Mouse (Mus musculus): ENCODE measurements around the gene Rhod. TPM values are rescaled to one million over a fixed set of nuclear protein-coding genes. Genes with fewer than 3 reads are reported as not detected.

Gene Rhod
- polyA plus RNA-seq (2014; fragmentation: Nextera tagmentation; extraction: Ambion mirVana): 10.3 and 14.3 TPM in 2 replicates

DNA sequence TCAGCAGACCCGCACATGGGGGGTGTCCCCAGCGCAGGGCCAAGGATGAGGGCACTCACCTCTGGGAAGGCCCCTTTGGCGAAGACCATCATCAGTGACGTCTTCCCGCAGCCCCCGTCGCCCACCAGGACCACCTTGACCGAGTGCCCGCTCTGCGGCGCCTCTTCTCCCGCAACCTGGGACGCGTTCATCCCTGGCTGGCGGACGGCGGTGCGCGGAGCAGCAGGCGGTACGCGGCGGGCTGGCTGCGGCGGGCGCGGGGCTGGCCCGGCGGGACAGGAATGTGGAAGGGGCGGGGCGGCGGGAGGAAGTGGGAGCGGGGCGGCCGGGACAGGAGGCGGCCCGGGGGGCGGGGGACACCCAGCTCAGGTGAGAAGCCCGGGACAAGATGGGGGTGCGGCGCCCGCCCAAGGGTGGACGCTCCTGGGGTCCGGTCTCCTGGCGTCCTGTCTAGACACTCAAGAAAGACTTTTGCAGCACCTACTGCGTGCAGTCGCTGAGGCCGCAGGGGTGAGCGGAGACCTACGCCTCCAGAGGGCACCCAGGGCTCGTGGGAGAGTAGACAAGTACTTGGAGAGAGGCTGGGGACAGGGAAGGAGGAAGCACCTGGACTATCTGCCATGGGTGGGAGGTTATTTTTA lies at the start of gene Rhod:
Gene Rhod (minus strand): TSS at position 272 of the 641 bp plus-strand sequence.
- H3K4me3 ChIP-seq (ENCODE audit: low read depth, low read length): peak within 1 kb of the TSS; percentile 61
- H3K9me3 ChIP-seq (ENCODE audit: control insufficient read depth, low read length): no peaks in the 10 kb centered on the region
- peak within 1 kb of the TSS; percentile 68 for H3K4me2 ChIP-seq
- ATAC-seq (replicated peaks; ENCODE audit: low FRiP score) (peak; percentile 26; the same call in 1 of the 2 replicates), DNase-seq (ENCODE audit: low spot score) (no peak)
- peaks cover 11% of the 10 kb centered on the region; the same call in 1 of the 2 replicates for H3K4me1 ChIP-seq (replicated peaks; ENCODE audit: control insufficient read depth, insufficient read depth, low read length)
- H3K27ac ChIP-seq (ENCODE audit: low read depth, low read length): 0 out of 2 replicates have a peak within 1 kb of the TSS, but pooled peaks have one; percentile 30
- peaks cover 29% of the 10 kb centered on the region for H3K27me3 ChIP-seq (replicated peaks; ENCODE audit: control insufficient read depth, insufficient read depth, low read length)
- WGBS: 2% methylated on average over 51 of the region's 51 CpGs
- H3K9ac ChIP-seq (ENCODE audit: low read depth, low read length): peak within 1 kb of the TSS; percentile 57; the same call in 1 of the 2 replicates
- H3K36me3 ChIP-seq (ENCODE audit: control insufficient read depth, insufficient read depth, low read length): no peaks in the 10 kb centered on the region

DNA sequence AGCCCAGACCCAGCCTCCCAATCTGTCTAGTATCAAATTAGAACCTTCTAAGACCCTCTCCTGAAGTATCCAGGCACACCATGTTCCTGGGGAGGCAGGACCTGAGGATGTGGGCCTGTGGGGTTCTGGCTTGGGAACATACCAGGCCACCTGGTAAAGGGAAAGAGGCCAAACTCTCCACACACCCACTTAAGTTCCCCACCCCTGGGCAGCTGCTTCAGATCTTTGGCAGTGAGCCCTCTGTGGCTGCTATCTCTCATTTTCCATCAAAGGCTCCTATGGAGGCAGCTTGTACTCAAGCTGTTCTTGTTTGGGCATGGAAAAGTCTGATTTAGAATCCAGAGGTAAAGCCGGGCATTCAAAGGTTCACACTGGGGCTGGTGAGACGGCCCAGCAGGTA lies 48.6 kb upstream of the Rhod start:
- no peaks in the 10 kb centered on the region for H3K4me1 ChIP-seq (replicated peaks; ENCODE audit: control insufficient read depth, insufficient read depth, low read length)
- no peak for DNase-seq (ENCODE audit: low spot score)
- ATAC-seq (replicated peaks; ENCODE audit: low FRiP score): no peak
- H3K4me2 ChIP-seq: no peak overlapping the region
- H3K9me3 ChIP-seq (ENCODE audit: control insufficient read depth, low read length): no peaks in the 10 kb centered on the region
- H3K4me3 ChIP-seq (ENCODE audit: low read depth, low read length): no peak overlapping the region
- 71% methylated on average over 2 of the region's 2 CpGs for WGBS
- H3K9ac ChIP-seq (ENCODE audit: low read depth, low read length): no peak overlapping the region
- H3K27ac ChIP-seq (ENCODE audit: low read depth, low read length): no peak overlapping the region
- no peaks in the 10 kb centered on the region for H3K36me3 ChIP-seq (ENCODE audit: control insufficient read depth, insufficient read depth, low read length)
- H3K27me3 ChIP-seq (replicated peaks; ENCODE audit: control insufficient read depth, insufficient read depth, low read length): no peaks in the 10 kb centered on the region

DNA sequence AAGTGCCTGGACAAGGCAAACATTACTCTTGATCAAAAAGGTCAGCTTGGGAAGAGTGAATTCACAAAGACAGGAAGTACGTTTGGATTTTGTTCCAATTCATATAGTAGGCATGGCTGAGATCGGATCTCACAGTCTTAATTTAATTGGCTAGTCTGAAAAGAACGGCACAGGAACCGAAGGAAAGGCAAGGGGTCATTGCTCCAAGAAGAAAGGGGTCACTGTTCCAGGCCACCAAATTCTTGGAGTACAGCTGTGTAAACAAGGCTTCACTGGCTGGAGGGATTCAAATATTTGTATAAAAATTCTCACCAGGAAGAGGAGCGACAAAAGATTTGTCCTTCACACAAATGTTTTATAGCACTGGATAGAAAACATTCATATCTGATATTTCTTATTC lies 45.8 kb upstream of the Rhod start:
- Histone ChIP-seq H3K4me3 (ENCODE audit: low read depth, low read length) (no peak overlapping the region), H3K9ac (ENCODE audit: low read depth, low read length) (no peak overlapping the region), H3K27me3 (replicated peaks; ENCODE audit: control insufficient read depth, insufficient read depth, low read length) (no peaks in the 10 kb centered on the region; the same call in none of the 2 replicates), H3K27ac (ENCODE audit: low read depth, low read length) (no peak overlapping the region), H3K4me2 (no peak overlapping the region), H3K9me3 (ENCODE audit: control insufficient read depth, low read length) (no peaks in the 10 kb centered on the region), H3K36me3 (ENCODE audit: control insufficient read depth, insufficient read depth, low read length) (no peaks in the 10 kb centered on the region), H3K4me1 (replicated peaks; ENCODE audit: control insufficient read depth, insufficient read depth, low read length) (no peaks in the 10 kb centered on the region)
- DNase-seq (ENCODE audit: low spot score) (no peak), ATAC-seq (replicated peaks; ENCODE audit: low FRiP score) (no peak)
- WGBS: 69% methylated on average over 5 of the region's 5 CpGs

- DNase-seq (ENCODE audit: low spot score) (no peak), ATAC-seq (replicated peaks; ENCODE audit: low FRiP score) (no peak)
- H3K27ac ChIP-seq (ENCODE audit: low read depth, low read length): no peak overlapping the region
- no peak overlapping the region for H3K9ac ChIP-seq (ENCODE audit: low read depth, low read length)
- H3K27me3 ChIP-seq (replicated peaks; ENCODE audit: control insufficient read depth, insufficient read depth, low read length): peaks cover 19% of the 10 kb centered on the region
- WGBS: 82% methylated on average over 3 of the region's 3 CpGs
- H3K9me3 ChIP-seq (ENCODE audit: control insufficient read depth, low read length): no peaks in the 10 kb centered on the region
- H3K4me2 ChIP-seq: no peak overlapping the region
- H3K4me3 ChIP-seq (ENCODE audit: low read depth, low read length): no peak overlapping the region
- H3K36me3 ChIP-seq (ENCODE audit: control insufficient read depth, insufficient read depth, low read length): no peaks in the 10 kb centered on the region
- 0 out of 2 replicates have a peak, but pooled peaks cover 2% of the 10 kb centered on the region for H3K4me1 ChIP-seq (replicated peaks; ENCODE audit: control insufficient read depth, insufficient read depth, low read length)
Observed at GRCm38 (mm10) chr19:4482111-4482859, 43.1 kb upstream of the Rhod start.

GRCm38 (mm10) chr19:4481326-4481725 lies 42.1 kb upstream of the Rhod start:
- H3K27ac ChIP-seq (ENCODE audit: low read depth, low read length): no peak overlapping the region
- H3K4me2 ChIP-seq: no peak overlapping the region
- no peak overlapping the region for H3K9ac ChIP-seq (ENCODE audit: low read depth, low read length)
- no peaks in the 10 kb centered on the region for H3K36me3 ChIP-seq (ENCODE audit: control insufficient read depth, insufficient read depth, low read length)
- no peak overlapping the region for H3K4me3 ChIP-seq (ENCODE audit: low read depth, low read length)
- no peaks in the 10 kb centered on the region for H3K9me3 ChIP-seq (ENCODE audit: control insufficient read depth, low read length)
- ATAC-seq (replicated peaks; ENCODE audit: low FRiP score) (no peak), DNase-seq (ENCODE audit: low spot score) (no peak)
- H3K4me1 ChIP-seq (replicated peaks; ENCODE audit: control insufficient read depth, insufficient read depth, low read length): 0 out of 2 replicates have a peak, but pooled peaks cover 2% of the 10 kb centered on the region
- 24% methylated on average over 4 of the region's 4 CpGs for WGBS
- H3K27me3 ChIP-seq (replicated peaks; ENCODE audit: control insufficient read depth, insufficient read depth, low read length): peaks cover 29% of the 10 kb centered on the region

DNA sequence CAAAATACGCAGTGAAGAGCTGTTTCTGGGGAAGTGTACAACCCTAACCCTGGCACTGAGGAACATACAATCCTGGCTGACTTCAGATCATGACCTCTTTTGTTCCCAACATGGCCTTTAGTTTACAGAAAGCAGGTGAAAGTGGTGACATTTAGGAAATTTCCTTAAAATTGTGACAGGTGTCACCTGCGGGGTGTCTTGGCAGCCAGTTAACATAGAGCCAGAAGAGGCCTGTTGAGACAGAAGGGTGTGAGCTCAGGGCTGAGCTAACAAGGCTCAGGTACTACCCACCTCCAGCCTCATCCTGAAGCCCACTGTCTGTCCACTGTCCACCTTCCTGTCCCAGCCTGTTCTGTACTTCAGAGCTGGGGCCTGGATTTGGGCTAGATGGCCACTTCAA lies 40.8 kb upstream of the Rhod start:
- 0 out of 2 replicates have a peak, but pooled peaks cover 2% of the 10 kb centered on the region for H3K4me1 ChIP-seq (replicated peaks; ENCODE audit: control insufficient read depth, insufficient read depth, low read length)
- H3K9ac ChIP-seq (ENCODE audit: low read depth, low read length): no peak overlapping the region
- H3K36me3 ChIP-seq (ENCODE audit: control insufficient read depth, insufficient read depth, low read length): no peaks in the 10 kb centered on the region
- WGBS: 79% methylated on average over 2 of the region's 2 CpGs
- no peak overlapping the region for H3K4me3 ChIP-seq (ENCODE audit: low read depth, low read length)
- H3K27me3 ChIP-seq (replicated peaks; ENCODE audit: control insufficient read depth, insufficient read depth, low read length): peaks cover 42% of the 10 kb centered on the region
- no peaks in the 10 kb centered on the region for H3K9me3 ChIP-seq (ENCODE audit: control insufficient read depth, low read length)
- ATAC-seq (replicated peaks; ENCODE audit: low FRiP score): no peak
- no peak overlapping the region for H3K4me2 ChIP-seq
- DNase-seq (ENCODE audit: low spot score): no peak
- no peak overlapping the region for H3K27ac ChIP-seq (ENCODE audit: low read depth, low read length)

DNA sequence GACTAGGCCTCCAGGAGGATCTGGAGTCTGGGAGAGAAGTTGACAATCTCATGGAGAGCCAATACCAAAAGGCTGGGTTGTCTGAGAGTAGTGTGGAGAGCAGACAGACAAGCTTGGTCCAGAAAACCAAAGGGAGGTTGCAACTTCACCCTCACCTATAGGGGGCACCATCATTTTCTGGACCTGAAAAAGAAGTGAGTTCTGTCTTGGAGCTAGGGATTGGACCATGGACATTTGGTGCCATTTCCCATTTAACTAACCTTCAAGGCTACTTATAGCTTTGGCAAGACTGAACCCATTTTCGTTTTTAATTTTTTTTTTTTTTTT lies 38.9 kb upstream of the Rhod start:
- DNase-seq (ENCODE audit: low spot score) (no peak), ATAC-seq (replicated peaks; ENCODE audit: low FRiP score) (no peak)
- 33% methylated on average over 1 of the region's 1 CpGs for WGBS
- peaks cover 57% of the 10 kb centered on the region for H3K27me3 ChIP-seq (replicated peaks; ENCODE audit: control insufficient read depth, insufficient read depth, low read length)
- H3K4me1 ChIP-seq (replicated peaks; ENCODE audit: control insufficient read depth, insufficient read depth, low read length): 0 out of 2 replicates have a peak, but pooled peaks cover 2% of the 10 kb centered on the region
- H3K9ac ChIP-seq (ENCODE audit: low read depth, low read length): no peak overlapping the region
- no peak overlapping the region for H3K27ac ChIP-seq (ENCODE audit: low read depth, low read length)
- H3K36me3 ChIP-seq (ENCODE audit: control insufficient read depth, insufficient read depth, low read length): no peaks in the 10 kb centered on the region
- 0 out of 2 replicates have a peak overlapping the region, but pooled peaks have one; percentile 9 for H3K4me2 ChIP-seq
- H3K9me3 ChIP-seq (ENCODE audit: control insufficient read depth, low read length): no peaks in the 10 kb centered on the region
- no peak overlapping the region for H3K4me3 ChIP-seq (ENCODE audit: low read depth, low read length)

GRCm38 (mm10) chr19:4477345-4478189 lies 38.3 kb upstream of the Rhod start, which contains the start of gene Syt12:
TSS of gene Syt12 (minus strand) at chr19:4477447.
- peak within 1 kb of the TSS; percentile 52 for H3K4me3 ChIP-seq (ENCODE audit: low read depth, low read length)
- 26% methylated on average over 21 of the region's 21 CpGs for WGBS
- peaks cover 57% of the 10 kb centered on the region for H3K27me3 ChIP-seq (replicated peaks; ENCODE audit: control insufficient read depth, insufficient read depth, low read length)
- no peaks in the 10 kb centered on the region for H3K9me3 ChIP-seq (ENCODE audit: control insufficient read depth, low read length)
- ATAC-seq (replicated peaks; ENCODE audit: low FRiP score) (no peak), DNase-seq (ENCODE audit: low spot score) (no peak)
- H3K4me2 ChIP-seq: peak within 1 kb of the TSS; percentile 80
- peak within 1 kb of the TSS; percentile 46; the same call in 1 of the 2 replicates for H3K9ac ChIP-seq (ENCODE audit: low read depth, low read length)
- H3K4me1 ChIP-seq (replicated peaks; ENCODE audit: control insufficient read depth, insufficient read depth, low read length): 0 out of 2 replicates have a peak, but pooled peaks cover 2% of the 10 kb centered on the region
- no peak within 1 kb of the TSS for H3K27ac ChIP-seq (ENCODE audit: low read depth, low read length)
- no peaks in the 10 kb centered on the region for H3K36me3 ChIP-seq (ENCODE audit: control insufficient read depth, insufficient read depth, low read length)
